Comparison of ENCODE assay signal across 13 mouse cellular contexts in the genomic region with DNA sequence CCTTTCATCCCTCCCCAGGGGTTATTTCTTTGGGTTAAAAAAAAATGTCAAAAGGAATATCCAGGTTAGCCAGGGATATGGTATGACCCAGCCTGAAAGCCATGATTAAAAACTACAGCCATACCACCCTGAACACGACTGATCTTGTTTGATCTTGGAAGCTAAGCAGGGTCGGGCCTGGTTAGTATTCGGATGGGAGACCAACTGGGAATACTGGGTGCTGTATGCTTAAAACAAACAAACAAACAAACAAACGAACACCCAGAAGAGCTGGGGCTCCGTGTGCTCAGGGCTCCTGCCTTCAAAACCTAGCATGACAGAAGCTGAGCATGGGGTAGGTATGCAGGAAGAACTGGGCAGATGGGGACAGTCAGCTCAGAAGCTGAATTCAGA. TPM values are rescaled to one million over a fixed set of nuclear protein-coding genes. Genes with fewer than 3 reads are reported as not detected.
DNase-seq lines count a peak whose midpoint lies in the region; ATAC-seq and TF ChIP-seq lines count a peak whose summit lies in the region.
"Had no signal": no experiment of that assay in that cellular context is flagged by ENCODE, and none has a peak within 500 bp of the region (broad histone marks: within the 10 kb centered on the region; RNA-seq: fewer than 3 reads in every experiment).

No protein-coding gene starts in this region.

- peaks cover 33% of the 10 kb centered on the region for H3K4me1 ChIP-seq in embryonic facial prominence, embryonic 12.5 days
- H3K4me1 ChIP-seq in embryonic facial prominence, embryonic 10.5 days = peaks cover 55% of the 10 kb centered on the region
- H3K4me1 ChIP-seq in kidney, embryonic 14.5 days (ENCODE audit: control insufficient read depth, insufficient read depth, low read length) = peaks cover 21% of the 10 kb centered on the region
- peaks cover 41% of the 10 kb centered on the region for H3K4me1 ChIP-seq in kidney, embryonic 16.5 days (ENCODE audit: insufficient read depth, low read length)
- H3K4me1 ChIP-seq in liver, embryonic 15.5 days (replicated peaks) = peaks cover 85% of the 10 kb centered on the region

- H3K4me3 ChIP-seq in embryonic facial prominence, embryonic 12.5 days = no peak overlapping the region
- no peak overlapping the region; the same call in 1 of the 2 replicates for H3K4me3 ChIP-seq in embryonic facial prominence, embryonic 10.5 days
- H3K4me3 ChIP-seq in kidney, embryonic 14.5 days (ENCODE audit: low read length) = no peak overlapping the region
- no peak overlapping the region for H3K4me3 ChIP-seq in kidney, embryonic 16.5 days (ENCODE audit: low read length)
- peak overlapping the region; percentile 71 for H3K4me3 ChIP-seq in liver, embryonic 15.5 days (replicated peaks)
- no peak overlapping the region for H3K4me3 ChIP-seq in layer of hippocampus, adult 2 months
- H3K4me3 ChIP-seq: neural tube, embryonic 12.5 days had no signal

- no peak for DNase-seq in embryonic facial prominence, embryonic 10.5 days (ENCODE audit: low spot score)
- DNase-seq in c-Kit-positive CD71-positive TER-119-positive erythroid progenitor cells, embryonic 14.5 days (ENCODE audit: low spot score) = peak; percentile 41
- no peak for DNase-seq in layer of hippocampus, adult 2 months (ENCODE audit: low spot score in 2 of 2)
- DNase-seq: adrenal gland, postnatal 25 days; cerebellum, postnatal 10 days; kidney, postnatal 10 days had no signal

- 72% methylated on average over 5 of the region's 5 CpGs for WGBS in embryonic facial prominence, embryonic 12.5 days
- 74% methylated on average over 5 of the region's 5 CpGs for WGBS in embryonic facial prominence, embryonic 10.5 days
- 78% methylated on average over 5 of the region's 5 CpGs for WGBS in kidney, embryonic 14.5 days
- WGBS in kidney, embryonic 16.5 days = 78% methylated on average over 5 of the region's 5 CpGs
- 32% methylated on average over 5 of the region's 5 CpGs for WGBS in liver, embryonic 15.5 days (ENCODE audit: insufficient replicate concordance)

- H3K9ac ChIP-seq in embryonic facial prominence, embryonic 12.5 days = no peak overlapping the region
- no peak overlapping the region for H3K9ac ChIP-seq in kidney, embryonic 14.5 days (ENCODE audit: low read depth, low read length)
- H3K9ac ChIP-seq in kidney, embryonic 16.5 days (replicated peaks; ENCODE audit: low read length) = no peak overlapping the region
- peak overlapping the region; percentile 83 for H3K9ac ChIP-seq in liver, embryonic 15.5 days
- H3K9ac ChIP-seq: neural tube, embryonic 12.5 days had no signal

- TF ChIP-seq CTCF in layer of hippocampus, adult 2 months (conservative IDR thresholded peaks at IDR 0.05) = no peak

- no peak for ATAC-seq in embryonic facial prominence, embryonic 12.5 days (ENCODE audit: insufficient number of reproducible peaks, insufficient read depth, low FRiP score, low TSS enrichment)
- no peak for ATAC-seq in kidney, embryonic 14.5 days (ENCODE audit: low FRiP score, low TSS enrichment)
- no peak for ATAC-seq in kidney, embryonic 16.5 days (ENCODE audit: low FRiP score, low TSS enrichment)
- no peak for ATAC-seq in liver, embryonic 15.5 days (ENCODE audit: insufficient read depth)
- no peak for ATAC-seq in monocyte, adult 5-6 weeks (replicated peaks; ENCODE audit: insufficient number of reproducible peaks, low FRiP score, low TSS enrichment, poor library complexity, severe bottlenecking)
- ATAC-seq: Patski had no signal

- no peaks in the 10 kb centered on the region for H3K27me3 ChIP-seq in embryonic facial prominence, embryonic 12.5 days
- H3K27me3 ChIP-seq in embryonic facial prominence, embryonic 10.5 days (replicated peaks; ENCODE audit: low read depth, poor library complexity, severe bottlenecking) = peaks cover 31% of the 10 kb centered on the region
- no peaks in the 10 kb centered on the region for H3K27me3 ChIP-seq in kidney, embryonic 14.5 days (ENCODE audit: control insufficient read depth, insufficient read depth, low read length)
- no peaks in the 10 kb centered on the region for H3K27me3 ChIP-seq in kidney, embryonic 16.5 days (ENCODE audit: insufficient read depth, low read length)
- H3K27me3 ChIP-seq in liver, embryonic 15.5 days = no peaks in the 10 kb centered on the region
- H3K27me3 ChIP-seq: Patski had no signal

- H3K4me2 ChIP-seq in embryonic facial prominence, embryonic 12.5 days (replicated peaks) = no peak overlapping the region
- peak overlapping the region; percentile 84; the same call in 1 of the 2 replicates for H3K4me2 ChIP-seq in kidney, embryonic 14.5 days (replicated peaks; ENCODE audit: low read depth, low read length)
- no peak overlapping the region for H3K4me2 ChIP-seq in kidney, embryonic 16.5 days (replicated peaks; ENCODE audit: low read depth, low read length)
- peak overlapping the region; percentile 84 for H3K4me2 ChIP-seq in liver, embryonic 15.5 days

- 0 out of 2 replicates have a peak overlapping the region, but pooled peaks have one; percentile 67 for H3K27ac ChIP-seq in embryonic facial prominence, embryonic 12.5 days
- no peak overlapping the region for H3K27ac ChIP-seq in embryonic facial prominence, embryonic 10.5 days (replicated peaks)
- H3K27ac ChIP-seq in kidney, embryonic 14.5 days (ENCODE audit: low read depth, low read length) = no peak overlapping the region
- no peak overlapping the region for H3K27ac ChIP-seq in kidney, embryonic 16.5 days (ENCODE audit: low read length)
- peak overlapping the region; percentile 100 for H3K27ac ChIP-seq in liver, embryonic 15.5 days (replicated peaks)
- H3K27ac ChIP-seq in layer of hippocampus, adult 2 months = no peak overlapping the region
- H3K27ac ChIP-seq: neural tube, embryonic 12.5 days had no signal

- H3K9me3 ChIP-seq in embryonic facial prominence, embryonic 12.5 days = no peaks in the 10 kb centered on the region
- H3K9me3 ChIP-seq in embryonic facial prominence, embryonic 10.5 days = no peaks in the 10 kb centered on the region
- H3K9me3 ChIP-seq in kidney, embryonic 14.5 days (ENCODE audit: control insufficient read depth, low read length) = no peaks in the 10 kb centered on the region
- H3K9me3 ChIP-seq in kidney, embryonic 16.5 days (ENCODE audit: low read length) = no peaks in the 10 kb centered on the region
- no peaks in the 10 kb centered on the region for H3K9me3 ChIP-seq in liver, embryonic 15.5 days (replicated peaks)
- H3K9me3 ChIP-seq: neural tube, embryonic 12.5 days had no signal

- no peaks in the 10 kb centered on the region for H3K36me3 ChIP-seq in embryonic facial prominence, embryonic 12.5 days
- H3K36me3 ChIP-seq in embryonic facial prominence, embryonic 10.5 days (replicated peaks) = 0 out of 2 replicates have a peak, but pooled peaks cover 3% of the 10 kb centered on the region
- H3K36me3 ChIP-seq in kidney, embryonic 14.5 days (ENCODE audit: control insufficient read depth, insufficient read depth, low read length) = no peaks in the 10 kb centered on the region
- no peaks in the 10 kb centered on the region for H3K36me3 ChIP-seq in kidney, embryonic 16.5 days (ENCODE audit: insufficient read depth, low read length)
- peaks cover 29% of the 10 kb centered on the region for H3K36me3 ChIP-seq in liver, embryonic 15.5 days (replicated peaks)
- H3K36me3 ChIP-seq: neural tube, embryonic 12.5 days had no signal

RNA-seq across cellular contexts. Expression of gene Smdt1, which starts 3.8 kb away (rescaled TPM):
- 227 and 245 TPM in 2 replicates for polyA plus RNA-seq in embryonic facial prominence, embryonic 12.5 days (2016; fragmentation: Nextera tagmentation; extraction: Ambion mirVana)
- polyA plus RNA-seq in embryonic facial prominence, embryonic 10.5 days (2016; fragmentation: Nextera tagmentation; extraction: Ambion mirVana) = 212 and 215 TPM in 2 replicates
- polyA plus RNA-seq in kidney, embryonic 14.5 days (2014; fragmentation: Nextera tagmentation; extraction: Ambion mirVana) = 276 and 306 TPM in 2 replicates
- polyA plus RNA-seq in kidney, embryonic 16.5 days (2015; fragmentation: Nextera tagmentation; extraction: Ambion mirVana) = 319 and 325 TPM in 2 replicates
- 176 TPM in 2 replicates for polyA plus RNA-seq in liver, embryonic 15.5 days (2015; fragmentation: Nextera tagmentation; extraction: Ambion mirVana)
- 100 to 1,000 TPM; 138 to 144 TPM for total RNA-seq in layer of hippocampus, adult 2 months (2021)
- total RNA-seq in monocyte, adult 5-6 weeks (2017) = 57.5 to 129 TPM (median 113 TPM) in 3 replicates

RNA-seq across cellular contexts. Expression of gene Pheta2, which starts 3.8 kb away (rescaled TPM):
- 10.3 and 11.2 TPM in 2 replicates for polyA plus RNA-seq in embryonic facial prominence, embryonic 12.5 days (2016; fragmentation: Nextera tagmentation; extraction: Ambion mirVana)
- 4.9 TPM in 2 replicates for polyA plus RNA-seq in embryonic facial prominence, embryonic 10.5 days (2016; fragmentation: Nextera tagmentation; extraction: Ambion mirVana)
- polyA plus RNA-seq in kidney, embryonic 14.5 days (2014; fragmentation: Nextera tagmentation; extraction: Ambion mirVana) = 4.7 and 8.9 TPM in 2 replicates
- 10.4 and 12.5 TPM in 2 replicates for polyA plus RNA-seq in kidney, embryonic 16.5 days (2015; fragmentation: Nextera tagmentation; extraction: Ambion mirVana)
- polyA plus RNA-seq in liver, embryonic 15.5 days (2015; fragmentation: Nextera tagmentation; extraction: Ambion mirVana) = 43.9 and 47.9 TPM in 2 replicates
- total RNA-seq in layer of hippocampus, adult 2 months (2021) = under 1 TPM; 0.41 to 0.64 TPM
- total RNA-seq in monocyte, adult 5-6 weeks (2017) = 6.1 to 11.4 TPM (median 7.8 TPM) in 3 replicates

RNA-seq across cellular contexts. Expression of gene Naga, which starts 3.8 kb away (rescaled TPM):
- 36.8 and 38.1 TPM in 2 replicates for polyA plus RNA-seq in embryonic facial prominence, embryonic 12.5 days (2016; fragmentation: Nextera tagmentation; extraction: Ambion mirVana)
- polyA plus RNA-seq in embryonic facial prominence, embryonic 10.5 days (2016; fragmentation: Nextera tagmentation; extraction: Ambion mirVana) = 19.2 and 24.0 TPM in 2 replicates
- polyA plus RNA-seq in kidney, embryonic 14.5 days (2014; fragmentation: Nextera tagmentation; extraction: Ambion mirVana) = 43.6 and 57.3 TPM in 2 replicates
- 81.9 and 87.4 TPM in 2 replicates for polyA plus RNA-seq in kidney, embryonic 16.5 days (2015; fragmentation: Nextera tagmentation; extraction: Ambion mirVana)
- 43.4 and 48.6 TPM in 2 replicates for polyA plus RNA-seq in liver, embryonic 15.5 days (2015; fragmentation: Nextera tagmentation; extraction: Ambion mirVana)
- total RNA-seq in layer of hippocampus, adult 2 months (2021) = 10 to 100 TPM; 37.6 to 40.9 TPM
- total RNA-seq in monocyte, adult 5-6 weeks (2017) = 155 to 216 TPM (median 169 TPM) in 3 replicates

RNA-seq across cellular contexts. Expression of gene Ndufa6, which starts 11.6 kb away (rescaled TPM):
- 281 and 295 TPM in 2 replicates for polyA plus RNA-seq in embryonic facial prominence, embryonic 12.5 days (2016; fragmentation: Nextera tagmentation; extraction: Ambion mirVana)
- polyA plus RNA-seq in embryonic facial prominence, embryonic 10.5 days (2016; fragmentation: Nextera tagmentation; extraction: Ambion mirVana) = 243 and 256 TPM in 2 replicates
- polyA plus RNA-seq in kidney, embryonic 14.5 days (2014; fragmentation: Nextera tagmentation; extraction: Ambion mirVana) = 396 and 553 TPM in 2 replicates
- 415 and 434 TPM in 2 replicates for polyA plus RNA-seq in kidney, embryonic 16.5 days (2015; fragmentation: Nextera tagmentation; extraction: Ambion mirVana)
- 272 and 310 TPM in 2 replicates for polyA plus RNA-seq in liver, embryonic 15.5 days (2015; fragmentation: Nextera tagmentation; extraction: Ambion mirVana)
- total RNA-seq in layer of hippocampus, adult 2 months (2021) = 100 to 1,000 TPM; 209 to 211 TPM
- total RNA-seq in monocyte, adult 5-6 weeks (2017) = 139 to 263 TPM (median 256 TPM) in 3 replicates

RNA-seq across cellular contexts. Expression of gene Cyp2d22, which starts 37.5 kb away (rescaled TPM):
- 10.6 and 10.9 TPM in 2 replicates for polyA plus RNA-seq in embryonic facial prominence, embryonic 12.5 days (2016; fragmentation: Nextera tagmentation; extraction: Ambion mirVana)
- polyA plus RNA-seq in embryonic facial prominence, embryonic 10.5 days (2016; fragmentation: Nextera tagmentation; extraction: Ambion mirVana) = 2.1 and 3.0 TPM in 2 replicates
- polyA plus RNA-seq in kidney, embryonic 14.5 days (2014; fragmentation: Nextera tagmentation; extraction: Ambion mirVana) = 7.0 and 8.2 TPM in 2 replicates
- polyA plus RNA-seq in kidney, embryonic 16.5 days (2015; fragmentation: Nextera tagmentation; extraction: Ambion mirVana) = 18.2 and 21.1 TPM in 2 replicates
- polyA plus RNA-seq in liver, embryonic 15.5 days (2015; fragmentation: Nextera tagmentation; extraction: Ambion mirVana) = 17.7 and 19.1 TPM in 2 replicates
- total RNA-seq in layer of hippocampus, adult 2 months (2021) = 10 to 100 TPM; 43.0 to 53.8 TPM
- total RNA-seq in monocyte, adult 5-6 weeks (2017) = 0.57 to 2.1 TPM in 2 of 3 replicates, not detected in the other

Comparison
In these comparisons a context has a peak if more than half of its experiments do, and no peak if none do; other contexts are left out.
1. H3K27ac ChIP-seq: peak in embryonic facial prominence, embryonic 12.5 days (single experiment) and liver, embryonic 15.5 days (single experiment); none in embryonic facial prominence, embryonic 10.5 days (single experiment), kidney, embryonic 14.5 days (single experiment), kidney, embryonic 16.5 days (single experiment) and layer of hippocampus, adult 2 months (single experiment).
2. H3K4me2 ChIP-seq: peak in kidney, embryonic 14.5 days (single experiment) and liver, embryonic 15.5 days (single experiment); none in embryonic facial prominence, embryonic 12.5 days (single experiment) and kidney, embryonic 16.5 days (single experiment).